Mouse (Mus musculus) adrenal gland (tissue): ENCODE measurements at regions not wholly inside any gene's neighbourhood (a gene's known extent, or its start where the extent isn't known, plus 50 kb on each side); places are given as distances from the start of the nearest gene placed in this dataset.

Experiments
- intact Hi-C: fragments of 180-260 bp; cut with DNase I; formaldehyde crosslinking; loops from one replicate; pipeline ENCODE4 v1.15.1; 2025

GRCm38 (mm10) chr10:125467503-125467902 lies 78.2 kb upstream of the Slc16a7 start:
- intact Hi-C loops, result no loop called here

DNA sequence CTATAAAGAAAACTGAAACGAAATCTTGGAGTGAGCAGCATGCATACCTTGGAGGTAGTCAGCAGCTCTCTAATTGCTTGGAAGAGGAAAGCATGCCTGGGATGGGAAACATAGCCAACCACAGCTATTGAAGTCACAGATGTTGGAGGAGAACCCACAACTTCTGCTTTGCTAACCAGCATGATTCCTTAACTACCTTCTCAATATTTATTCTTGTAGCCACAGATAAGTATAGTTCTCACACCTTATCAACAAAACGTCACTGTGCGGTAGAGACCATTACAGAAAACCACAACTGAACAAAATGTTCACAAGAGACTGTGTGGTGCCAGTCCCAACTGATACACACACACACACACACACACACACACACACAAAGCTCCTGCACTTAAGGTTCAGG lies 99.1 kb upstream of the Slc16a7 start:
- intact Hi-C loops, result no loop called here

- intact Hi-C loops, result loop anchor here (10.0 kb wide), 1 partner anchor 106 kb away; the partner anchor contains the start of gene Slc16a7
Observed at GRCm38 (mm10) chr10:125490395-125490794, 101.1 kb upstream of the Slc16a7 start.

GRCm38 (mm10) chr10:125494489-125494888 lies 105.2 kb upstream of the Slc16a7 start:
- intact Hi-C loops, result loop anchor here (10.0 kb wide), 1 partner anchor 110 kb away; the partner anchor contains the start of gene Slc16a7

DNA sequence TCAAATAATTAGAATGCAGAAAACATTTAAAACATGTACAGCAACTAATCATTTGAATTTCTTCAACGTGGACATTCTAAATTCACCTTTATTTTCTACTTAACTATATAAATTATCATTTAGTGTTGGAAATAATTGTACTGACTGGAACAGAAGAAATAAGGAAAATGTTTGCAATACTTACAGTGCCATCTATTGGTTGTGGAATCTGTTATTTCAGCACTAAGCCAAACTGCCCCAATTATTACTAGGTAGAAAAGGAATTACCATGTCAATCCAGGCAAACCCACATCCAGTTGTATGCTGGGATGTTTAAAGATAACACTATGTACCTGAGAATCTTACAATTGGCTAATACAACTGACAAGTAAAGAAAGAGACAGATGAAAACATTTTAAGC lies 109.1 kb upstream of the Slc16a7 start:
- intact Hi-C loops, result loop anchor here (2.0 to 10.0 kb wide), 2 partner anchors 114 to 232 kb away; partner anchors contain the start of gene Slc16a7

- intact Hi-C loops, result no loop called here
Observed at GRCm38 (mm10) chr10:125500338-125500737, 111.1 kb upstream of the Slc16a7 start.

- intact Hi-C loops, result no loop called here
Observed at GRCm38 (mm10) chr10:125515026-125515425, 125.8 kb upstream of the Slc16a7 start.

DNA sequence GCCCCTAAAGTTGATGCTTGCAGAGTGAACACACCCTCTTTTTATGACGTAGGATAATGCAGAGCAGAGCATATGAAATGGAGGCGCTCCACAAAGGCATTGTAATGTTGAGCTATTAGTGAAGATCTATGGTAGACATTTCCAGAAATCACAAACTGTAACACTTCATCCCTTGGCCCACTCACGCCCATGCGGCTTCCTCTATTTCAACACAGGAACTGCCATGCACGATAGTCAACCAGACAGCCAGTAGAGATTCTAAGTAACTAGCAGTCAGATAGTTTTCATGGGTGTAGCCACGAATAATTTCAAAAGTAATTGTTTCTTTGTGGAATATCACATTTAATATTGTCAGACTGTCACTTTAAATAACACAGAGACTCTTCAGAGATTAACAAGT lies 141.6 kb upstream of the Slc16a7 start:
- intact Hi-C loops, result loop anchor here (10.0 kb wide), 1 partner anchor 416 kb away; no protein-coding TSS in a partner anchor

- intact Hi-C loops, result loop anchor here (2.0 to 10.0 kb wide), 2 partner anchors 274 to 424 kb away; no protein-coding TSS in a partner anchor
Observed at GRCm38 (mm10) chr10:125538316-125538715, 149.1 kb upstream of the Slc16a7 start.

GRCm38 (mm10) chr10:125586489-125587147 lies 197.4 kb upstream of the Slc16a7 start:
- intact Hi-C loops, result no loop called here

DNA sequence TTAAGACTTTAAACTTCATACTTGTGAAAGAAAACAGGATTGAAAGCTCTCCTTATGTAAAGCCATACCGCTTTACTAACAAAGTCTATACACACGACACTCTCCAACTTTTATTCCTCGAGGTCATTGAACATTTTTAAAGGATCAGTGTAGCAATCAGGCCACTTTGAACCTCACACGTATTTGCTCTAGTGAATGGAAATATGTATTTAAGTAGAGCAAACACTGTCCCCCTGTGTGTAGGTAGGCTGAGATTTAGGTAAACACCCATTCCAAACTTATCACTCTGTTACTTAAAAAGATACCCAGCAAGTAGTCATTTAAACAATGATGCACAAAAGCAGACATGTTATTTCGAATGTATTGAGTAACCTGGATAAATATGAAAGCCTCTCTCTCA lies 203.7 kb upstream of the Slc16a7 start:
- intact Hi-C loops, result no loop called here

GRCm38 (mm10) chr10:125607787-125608617 lies 218.7 kb upstream of the Slc16a7 start:
- intact Hi-C loops, result no loop called here

- intact Hi-C loops, result no loop called here
Observed at GRCm38 (mm10) chr10:125610353-125610752, 221.1 kb upstream of the Slc16a7 start.

- intact Hi-C loops, result no loop called here
Observed at GRCm38 (mm10) chr10:125612773-125613172, 223.5 kb upstream of the Slc16a7 start.

DNA sequence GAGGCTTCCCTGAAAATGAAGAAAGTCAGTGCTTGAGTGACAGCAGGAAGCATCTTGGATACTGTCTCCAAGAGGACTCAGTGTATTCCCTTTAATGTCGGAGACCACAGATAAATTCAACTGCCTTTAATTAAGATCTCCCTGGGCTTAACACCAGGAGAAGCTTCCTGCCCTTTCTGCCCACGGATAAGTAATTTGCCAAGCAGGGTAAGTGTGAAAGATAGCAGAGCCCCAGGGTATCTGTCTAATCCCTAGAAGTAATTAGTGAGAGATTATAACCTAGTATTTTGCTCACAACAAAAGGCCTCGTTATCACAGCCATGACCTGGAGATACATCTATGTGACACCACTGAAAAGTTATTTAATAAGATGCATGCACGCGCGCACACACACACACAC lies 232.1 kb upstream of the Slc16a7 start:
- intact Hi-C loops, result no loop called here

GRCm38 (mm10) chr10:125623836-125624235 lies 234.6 kb upstream of the Slc16a7 start:
- intact Hi-C loops, result no loop called here

GRCm38 (mm10) chr10:125667906-125668305 lies 278.6 kb upstream of the Slc16a7 start:
- intact Hi-C loops, result no loop called here

GRCm38 (mm10) chr10:125673637-125674036 lies 284.4 kb upstream of the Slc16a7 start:
- intact Hi-C loops, result no loop called here

DNA sequence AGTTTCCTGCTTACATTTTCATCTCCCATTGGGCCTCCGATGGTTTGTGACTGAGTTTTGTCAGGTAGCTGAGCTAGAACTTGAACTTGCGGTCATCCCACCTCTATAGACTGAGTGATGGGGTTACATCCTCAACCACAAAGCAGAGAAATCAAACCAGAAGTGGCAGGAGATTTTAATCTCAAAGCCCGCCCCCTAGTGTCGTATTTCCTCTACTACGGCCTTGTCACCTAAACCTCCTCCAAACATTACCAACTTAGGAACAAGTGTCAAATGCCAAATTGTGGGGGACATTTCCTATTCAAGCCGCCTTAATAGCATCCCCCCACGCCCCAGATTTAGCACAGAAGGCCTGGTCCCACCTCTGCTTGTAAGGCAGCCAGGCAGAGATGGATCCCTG lies 286.3 kb upstream of the Lrig3 start:
- intact Hi-C loops, result no loop called here

DNA sequence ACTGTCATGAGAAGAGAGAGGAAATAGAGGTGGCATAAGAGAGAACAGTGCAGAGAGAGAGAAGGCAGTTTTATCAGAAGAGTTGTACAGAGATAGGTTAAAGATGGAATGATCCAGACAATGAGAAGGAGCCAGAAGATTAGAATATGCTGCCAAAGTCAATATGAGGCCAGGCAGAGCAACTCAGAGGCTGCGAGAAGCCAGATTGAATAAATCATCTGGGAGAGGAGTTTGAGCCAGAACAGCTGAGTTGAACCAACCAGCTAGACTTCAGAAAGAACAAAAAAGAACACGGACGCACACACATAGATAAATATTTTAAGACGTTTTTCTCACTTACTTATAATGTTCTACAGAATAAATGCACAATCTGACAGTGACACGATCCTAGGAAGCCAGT lies 280.8 kb upstream of the Lrig3 start:
- intact Hi-C loops, result no loop called here

DNA sequence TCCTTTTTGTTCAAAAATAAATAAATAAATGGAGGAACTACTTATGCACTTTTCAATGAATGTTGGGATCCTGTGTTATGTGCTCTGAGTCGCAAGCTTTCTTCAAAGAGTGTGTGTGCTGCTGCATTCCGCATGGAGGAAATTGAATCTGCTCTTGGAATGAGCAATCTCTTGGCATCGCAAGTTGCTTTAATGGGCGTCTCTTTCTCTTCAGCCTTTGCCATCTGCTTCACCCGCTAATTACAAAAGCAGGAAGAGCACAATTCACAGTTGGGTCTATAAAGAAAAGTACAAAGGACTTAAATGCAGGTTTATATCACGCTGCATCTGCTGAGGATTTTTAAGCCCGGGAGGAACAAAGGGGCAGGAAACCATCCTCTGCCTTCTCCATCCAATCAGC lies 272.5 kb upstream of the Lrig3 start:
- intact Hi-C loops, result no loop called here

- intact Hi-C loops, result no loop called here
Observed at GRCm38 (mm10) chr10:125696159-125696558, 269.8 kb upstream of the Lrig3 start.
